Mouse (Mus musculus): ENCODE data around the gene Syne1. TPM values are rescaled to one million over a fixed set of nuclear protein-coding genes. Genes with fewer than 3 reads are reported as not detected.

The Syne1 gene
- polyA plus RNA-seq, 1 experiment, result 52.0 TPM

DNA sequence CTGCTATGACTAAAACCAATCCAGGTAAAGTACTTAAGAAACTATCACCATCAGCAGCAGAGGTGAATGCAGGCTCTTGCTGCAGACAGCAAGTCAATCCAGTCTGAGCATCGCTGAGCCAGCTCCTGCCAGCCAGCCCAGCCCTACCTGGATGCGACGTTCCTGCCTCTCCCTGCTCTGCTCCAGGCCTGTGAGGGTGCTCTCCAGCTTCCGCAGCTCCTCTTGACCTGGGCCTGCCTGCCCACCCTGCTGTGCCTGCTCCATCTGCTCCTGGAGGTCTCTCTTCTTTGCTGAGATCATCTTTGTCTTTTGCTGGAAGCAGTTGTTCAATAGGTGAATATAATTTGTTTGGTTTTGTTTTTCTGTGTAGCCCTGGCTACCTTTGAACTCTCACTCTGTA, 208.1 kb downstream of the Syne1 start:
- no peak for DNase-seq
- 67% methylated on average over 4 of the region's 4 CpGs for WGBS
- Histone ChIP-seq H3K4me1 (ENCODE audit: control insufficient read depth, insufficient read depth, low read length) (no peaks in the 10 kb centered on the region), H3K4me3 (replicated peaks; ENCODE audit: extremely low read depth, low read depth, low read length) (no peak overlapping the region)
- TF ChIP-seq POLR2A (IDR thresholded peaks at IDR 0.05; ENCODE audit: borderline replicate concordance, extremely low read depth, low read depth, low read length) (no peak), CTCF (IDR thresholded peaks at IDR 0.05; ENCODE audit: insufficient read depth, low read length) (no peak)

DNA sequence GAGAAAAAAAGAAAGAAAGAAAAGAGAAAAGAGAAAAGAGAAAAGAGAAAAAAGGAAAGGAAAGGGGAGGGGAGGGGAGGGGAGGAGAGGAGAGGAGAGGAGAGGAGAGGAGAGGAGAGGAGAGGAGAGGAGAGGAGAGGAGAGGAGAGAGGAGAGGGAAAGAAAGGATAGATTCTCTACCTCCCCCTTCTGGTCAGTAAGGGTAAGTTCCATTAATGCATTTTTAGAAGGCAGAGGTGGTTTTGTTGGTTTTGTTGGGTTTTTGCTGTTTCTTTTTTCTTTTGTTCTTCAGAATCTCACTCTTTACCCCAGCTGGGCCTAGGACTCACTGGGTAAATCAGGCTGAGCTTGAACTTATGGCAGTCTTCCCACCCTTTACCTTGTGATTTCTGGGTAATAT, 214.9 kb downstream of the Syne1 start:
- no peak for DNase-seq
- TF ChIP-seq POLR2A (IDR thresholded peaks at IDR 0.05; ENCODE audit: borderline replicate concordance, extremely low read depth, low read depth, low read length) (no peak), CTCF (IDR thresholded peaks at IDR 0.05; ENCODE audit: insufficient read depth, low read length) (no peak)
- H3K4me1 ChIP-seq (ENCODE audit: control insufficient read depth, insufficient read depth, low read length), result no peaks in the 10 kb centered on the region
- no peak overlapping the region for H3K4me3 ChIP-seq (replicated peaks; ENCODE audit: extremely low read depth, low read depth, low read length)

DNA sequence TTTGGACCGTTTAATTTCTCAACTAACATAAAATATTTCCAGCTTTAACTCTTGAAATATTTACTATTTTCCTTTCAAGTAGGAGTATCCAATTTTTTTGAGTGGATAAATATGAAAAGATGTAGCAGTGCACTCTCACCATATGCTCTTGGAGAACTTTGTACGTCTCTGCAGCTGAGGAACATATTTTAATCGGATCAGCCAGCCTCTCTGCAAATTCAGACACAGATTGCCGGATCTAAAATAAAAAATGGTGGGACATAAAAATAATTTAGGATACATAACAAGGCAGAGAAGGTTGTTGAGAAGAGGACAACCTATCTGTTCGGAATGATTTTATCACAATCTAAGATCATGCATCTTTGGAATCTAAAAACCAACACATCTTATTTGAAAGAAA, 218.5 kb downstream of the Syne1 start:
- no peak for DNase-seq
- no peak for TF ChIP-seq CTCF (IDR thresholded peaks at IDR 0.05; ENCODE audit: insufficient read depth, low read length)
- no peak for TF ChIP-seq POLR2A (IDR thresholded peaks at IDR 0.05; ENCODE audit: borderline replicate concordance, extremely low read depth, low read depth, low read length)
- H3K4me1 ChIP-seq (ENCODE audit: control insufficient read depth, insufficient read depth, low read length), result no peaks in the 10 kb centered on the region
- WGBS, result 89% methylated on average over 5 of the region's 5 CpGs
- no peak overlapping the region for H3K4me3 ChIP-seq (replicated peaks; ENCODE audit: extremely low read depth, low read depth, low read length)

DNA sequence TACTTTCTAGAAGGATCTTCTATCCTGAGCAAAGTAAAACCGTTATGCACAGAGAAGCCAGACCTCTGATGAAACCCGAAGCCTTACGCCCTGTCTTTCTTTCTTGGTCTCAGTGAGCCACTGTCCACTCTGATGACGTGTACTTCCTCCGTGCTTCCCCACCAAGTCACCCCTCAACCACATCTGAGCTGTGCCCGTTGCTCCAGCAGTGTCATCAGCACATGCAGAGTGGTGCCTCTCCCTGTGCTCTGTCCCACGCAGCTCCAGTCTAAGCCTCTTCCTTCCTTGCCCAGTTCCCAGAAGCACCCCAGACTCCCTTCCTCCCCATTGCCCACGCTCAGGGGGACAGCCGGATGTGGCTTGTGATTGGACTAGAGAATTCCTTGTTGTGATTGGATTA, 224.6 kb downstream of the Syne1 start:
- TF ChIP-seq CTCF (IDR thresholded peaks at IDR 0.05; ENCODE audit: insufficient read depth, low read length) (no peak), POLR2A (IDR thresholded peaks at IDR 0.05; ENCODE audit: borderline replicate concordance, extremely low read depth, low read depth, low read length) (no peak)

DNA sequence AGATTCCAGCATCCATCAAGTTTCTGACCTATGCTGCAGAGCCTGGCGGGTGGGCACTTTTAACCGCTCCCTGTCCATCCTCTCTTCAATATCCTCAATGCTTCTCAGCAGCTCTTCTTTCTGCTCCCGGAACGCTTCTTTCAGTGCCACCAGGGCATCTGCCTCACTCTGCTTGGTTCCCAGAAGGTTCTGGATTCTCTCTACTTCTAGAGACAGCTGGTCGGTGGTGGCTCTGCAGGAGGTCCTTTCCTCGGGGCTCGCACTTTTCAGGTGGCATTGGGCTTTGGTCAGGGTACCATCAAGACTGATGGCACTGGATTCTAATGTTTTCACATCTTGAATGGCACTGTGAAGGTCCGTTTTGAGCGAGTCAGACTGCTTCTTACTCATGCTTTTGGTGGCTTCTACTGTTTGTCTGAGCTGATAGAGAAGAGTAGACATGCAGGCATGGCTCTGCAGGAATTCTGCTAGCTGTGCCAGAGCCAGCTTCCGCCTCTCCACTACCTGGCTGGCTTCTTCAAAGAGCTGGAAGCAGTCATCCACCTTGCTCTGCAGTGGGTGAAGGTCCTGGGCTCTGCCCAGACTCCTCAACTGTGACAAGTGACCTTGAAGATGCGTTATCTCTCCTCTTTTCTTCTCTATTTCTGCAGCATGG, 227.4 kb downstream of the Syne1 start:
- WGBS, result 78% methylated on average over 11 of the region's 11 CpGs
- no peaks in the 10 kb centered on the region for H3K4me1 ChIP-seq (ENCODE audit: control insufficient read depth, insufficient read depth, low read length)
- no peak overlapping the region for H3K4me3 ChIP-seq (replicated peaks; ENCODE audit: extremely low read depth, low read depth, low read length)
- TF ChIP-seq POLR2A (IDR thresholded peaks at IDR 0.05; ENCODE audit: borderline replicate concordance, extremely low read depth, low read depth, low read length), result no peak
- TF ChIP-seq CTCF (IDR thresholded peaks at IDR 0.05; ENCODE audit: insufficient read depth, low read length), result no peak
- DNase-seq, result no peak

More for the DNA sequence above, 224.6 kb downstream of the Syne1 start:
- WGBS, result 60% methylated on average over 9 of the region's 9 CpGs
- H3K4me3 ChIP-seq (replicated peaks; ENCODE audit: extremely low read depth, low read depth, low read length), result no peak overlapping the region
- no peak for DNase-seq
- no peaks in the 10 kb centered on the region for H3K4me1 ChIP-seq (ENCODE audit: control insufficient read depth, insufficient read depth, low read length)

DNA sequence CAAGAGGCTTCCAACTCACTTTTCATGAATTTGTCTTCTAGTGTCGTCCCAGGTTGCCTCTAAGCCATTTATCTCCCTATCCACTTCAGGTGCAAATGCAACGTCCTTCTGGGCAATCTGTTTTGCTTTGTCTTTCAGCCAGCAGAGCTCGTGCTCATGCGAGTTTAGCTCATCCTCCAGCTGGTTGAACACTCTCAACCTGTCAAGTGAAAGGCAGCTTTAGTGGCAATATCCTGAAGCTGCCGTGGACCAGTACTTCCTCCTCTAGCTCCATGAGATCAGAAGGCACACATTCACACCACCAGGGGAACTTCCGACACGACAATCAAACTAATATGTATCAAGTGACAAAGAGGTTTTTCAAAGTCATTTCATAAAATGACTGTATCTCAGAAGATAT, 228.7 kb downstream of the Syne1 start:
- 27% methylated on average over 7 of the region's 7 CpGs for WGBS
- Histone ChIP-seq H3K4me3 (replicated peaks; ENCODE audit: extremely low read depth, low read depth, low read length) (no peak overlapping the region), H3K4me1 (ENCODE audit: control insufficient read depth, insufficient read depth, low read length) (no peaks in the 10 kb centered on the region)
- DNase-seq, result no peak
- no peak for TF ChIP-seq POLR2A (IDR thresholded peaks at IDR 0.05; ENCODE audit: borderline replicate concordance, extremely low read depth, low read depth, low read length)
- TF ChIP-seq CTCF (IDR thresholded peaks at IDR 0.05; ENCODE audit: insufficient read depth, low read length), result no peak

DNA sequence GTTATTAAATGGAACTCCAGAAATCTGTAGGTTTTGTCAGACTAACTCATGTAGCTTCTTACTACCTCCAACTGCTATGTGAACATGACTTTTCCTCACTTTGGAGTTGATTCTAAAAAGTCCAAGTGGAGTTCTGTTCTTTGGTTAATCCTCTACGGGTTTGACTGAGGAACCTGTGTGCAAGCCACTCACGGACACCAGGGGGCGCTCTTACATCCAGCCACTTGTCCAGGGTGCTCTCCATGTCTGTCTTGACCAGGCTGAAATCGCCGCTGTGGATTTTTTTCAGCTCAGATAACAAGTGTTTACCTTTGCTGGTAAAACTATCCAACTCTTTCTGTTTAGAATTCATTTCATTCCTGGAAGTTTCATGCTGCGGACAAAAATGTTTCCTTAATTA, 233.7 kb downstream of the Syne1 start:
- no peak overlapping the region for H3K4me3 ChIP-seq (replicated peaks; ENCODE audit: extremely low read depth, low read depth, low read length)
- peak; percentile 66 for DNase-seq
- 9% methylated on average over 6 of the region's 6 CpGs for WGBS
- no peaks in the 10 kb centered on the region for H3K4me1 ChIP-seq (ENCODE audit: control insufficient read depth, insufficient read depth, low read length)
- TF ChIP-seq POLR2A (IDR thresholded peaks at IDR 0.05; ENCODE audit: borderline replicate concordance, extremely low read depth, low read depth, low read length), result no peak
- peak; percentile 89 for TF ChIP-seq CTCF (IDR thresholded peaks at IDR 0.05; ENCODE audit: insufficient read depth, low read length)

DNA sequence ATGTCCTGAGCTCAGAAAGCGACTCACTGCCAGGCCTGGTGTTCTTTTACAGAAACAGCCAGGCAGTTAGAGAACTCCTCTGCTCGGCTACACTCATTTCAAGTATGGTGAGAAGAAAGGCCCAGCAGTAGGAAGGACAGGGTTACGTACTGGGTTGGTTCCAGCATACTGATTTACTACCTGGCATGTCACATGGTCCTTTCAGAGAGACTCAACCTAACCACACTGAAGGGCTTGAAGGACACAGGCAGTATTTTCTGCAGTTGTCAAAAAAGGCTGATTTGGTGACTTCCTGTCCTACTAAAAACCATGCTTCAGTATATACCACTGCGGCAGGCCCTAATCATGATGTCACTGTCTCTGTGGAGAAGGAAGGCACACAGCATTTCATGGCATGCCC, 238.8 kb downstream of the Syne1 start:
- no peak for DNase-seq
- no peak for TF ChIP-seq CTCF (IDR thresholded peaks at IDR 0.05; ENCODE audit: insufficient read depth, low read length)
- no peak for TF ChIP-seq POLR2A (IDR thresholded peaks at IDR 0.05; ENCODE audit: borderline replicate concordance, extremely low read depth, low read depth, low read length)
- 79% methylated on average over 4 of the region's 4 CpGs for WGBS
- H3K4me1 ChIP-seq (ENCODE audit: control insufficient read depth, insufficient read depth, low read length), result no peaks in the 10 kb centered on the region
- H3K4me3 ChIP-seq (replicated peaks; ENCODE audit: extremely low read depth, low read depth, low read length), result no peak overlapping the region

DNA sequence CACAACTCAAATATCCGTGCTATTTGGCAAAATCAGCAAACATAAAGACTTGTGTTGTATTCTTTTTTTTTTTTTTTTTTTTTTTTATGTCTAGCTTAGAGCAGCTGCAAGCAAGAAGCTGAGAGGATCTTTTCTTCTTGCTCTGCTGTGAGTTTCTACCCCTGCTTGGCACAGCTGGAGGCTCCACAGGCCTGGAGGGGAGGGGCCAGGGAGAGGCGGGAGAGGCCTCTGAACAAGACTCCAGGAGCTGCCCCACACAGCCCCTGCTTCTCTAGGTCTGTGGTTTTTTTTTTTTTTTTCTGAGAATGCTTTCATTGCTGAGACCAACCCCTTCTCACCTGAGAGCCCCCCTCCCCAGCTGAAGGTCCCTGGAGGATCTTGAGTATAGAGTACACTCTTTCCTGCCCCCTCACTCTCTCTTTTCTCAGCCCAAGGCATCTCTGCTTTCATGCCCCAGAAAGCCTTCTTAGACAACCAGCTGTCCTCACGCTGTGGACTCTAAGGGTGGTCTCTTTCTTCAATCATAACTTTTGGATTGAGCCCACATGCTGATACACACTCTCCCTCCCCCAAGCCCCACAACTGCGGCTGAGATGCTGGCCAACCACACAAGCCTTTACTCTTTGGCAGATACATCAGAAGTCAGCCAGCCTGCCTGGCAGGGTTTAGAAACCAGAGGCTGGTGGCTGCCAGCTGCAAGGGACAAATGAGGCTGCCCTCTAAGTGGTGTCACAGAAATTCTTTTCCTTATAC, 241.1 kb downstream of the Syne1 start:
- WGBS, result 43% methylated on average over 4 of the region's 4 CpGs
- no peak for DNase-seq
- H3K4me1 ChIP-seq (ENCODE audit: control insufficient read depth, insufficient read depth, low read length), result no peaks in the 10 kb centered on the region
- no peak overlapping the region for H3K4me3 ChIP-seq (replicated peaks; ENCODE audit: extremely low read depth, low read depth, low read length)
- TF ChIP-seq POLR2A (IDR thresholded peaks at IDR 0.05; ENCODE audit: borderline replicate concordance, extremely low read depth, low read depth, low read length), result no peak
- no peak for TF ChIP-seq CTCF (IDR thresholded peaks at IDR 0.05; ENCODE audit: insufficient read depth, low read length)

DNA sequence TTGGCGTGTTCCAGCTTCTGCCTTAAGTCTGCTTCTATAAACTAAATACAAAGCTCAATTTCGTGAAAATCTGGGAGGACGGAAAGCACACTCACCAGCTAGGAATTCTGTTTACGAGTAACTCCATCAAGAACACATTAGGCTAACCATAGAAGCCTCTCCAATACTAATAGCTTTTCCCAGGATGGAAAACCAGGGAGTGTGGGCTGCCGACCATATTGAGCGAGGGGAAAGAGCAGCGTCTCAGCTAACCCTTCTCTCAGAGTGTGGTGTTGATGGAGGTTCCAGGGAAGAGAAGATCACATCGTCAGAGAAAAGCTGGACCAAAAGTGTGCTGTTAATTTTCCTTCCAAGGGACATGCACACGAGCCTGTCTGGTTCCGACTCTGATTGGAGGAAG, 241.9 kb downstream of the Syne1 start:
- TF ChIP-seq POLR2A (IDR thresholded peaks at IDR 0.05; ENCODE audit: borderline replicate concordance, extremely low read depth, low read depth, low read length) (no peak), CTCF (IDR thresholded peaks at IDR 0.05; ENCODE audit: insufficient read depth, low read length) (no peak)
- H3K4me1 ChIP-seq (ENCODE audit: control insufficient read depth, insufficient read depth, low read length), result no peaks in the 10 kb centered on the region
- DNase-seq, result no peak
- H3K4me3 ChIP-seq (replicated peaks; ENCODE audit: extremely low read depth, low read depth, low read length), result no peak overlapping the region
- 55% methylated on average over 10 of the region's 10 CpGs for WGBS
